Mouse (Mus musculus) splenic B cell, adult 2 months (primary cell): ENCODE measurements around the gene 1700093K21Rik.

Experiments
- DNase-seq: peaks from one replicate; pipeline ENCODE4 v3.0.0-alpha.2; 2011; ENCODE audit warnings: low read depth, low spot score
- H3K27me3 ChIP-seq: 2 replicates; pipeline ENCODE4 v1.6.1; 2012; ENCODE audit warnings: mild to moderate bottlenecking, low read length, moderate library complexity, mixed read lengths; ENCODE audit not compliant: control insufficient read depth, poor library complexity, insufficient read depth, severe bottlenecking
- H3K36me3 ChIP-seq: 2 replicates; pipeline ENCODE4 v1.6.1; 2012; ENCODE audit warnings: mild to moderate bottlenecking, low read length, moderate library complexity, mixed read lengths; ENCODE audit not compliant: control insufficient read depth, poor library complexity, insufficient read depth, severe bottlenecking

Gene 1700093K21Rik

GRCm38 (mm10) chr11:23492048-23492790 lies 28.7 kb downstream of the 1700093K21Rik start:
- Histone ChIP-seq H3K27me3 (no peaks in the 10 kb centered on the region), H3K36me3 (peaks cover 4% of the 10 kb centered on the region; the same call in 1 of the 2 replicates)
- no peak for DNase-seq

- Histone ChIP-seq H3K36me3 (peaks cover 6% of the 10 kb centered on the region; the same call in 1 of the 2 replicates), H3K27me3 (no peaks in the 10 kb centered on the region)
- DNase-seq = no peak
These were observed 31.0 kb downstream of the 1700093K21Rik start for GRCm38 (mm10) chr11:23489955-23490354.
